Mouse (Mus musculus): ENCODE measurements around the gene Il2rb. TPM values are rescaled to one million over a fixed set of nuclear protein-coding genes. Genes with fewer than 3 reads are reported as not detected.
A peak's percentile ranks its signal among the peaks of the same experiment; 100 is the strongest.

The Il2rb gene
- polyA plus RNA-seq, 1 experiment from 2014 or later: 0.92 TPM

- Histone ChIP-seq H3K27ac (ENCODE audit: low read length) (no peak overlapping the region), H3K4me1 (ENCODE audit: control insufficient read depth, insufficient read depth, low read length) (peaks cover 34% of the 10 kb centered on the region), H3K4me3 (replicated peaks; ENCODE audit: low read length) (no peak overlapping the region), H3K4me2 (ENCODE audit: low read depth, low read length) (peak overlapping the region; percentile 69), H3K9ac (ENCODE audit: low read length) (no peak overlapping the region), H3K9me3 (replicated peaks; ENCODE audit: control insufficient read depth, low read length) (no peaks in the 10 kb centered on the region), H3K36me3 (ENCODE audit: control insufficient read depth, insufficient read depth, low read length) (no peaks in the 10 kb centered on the region), H3K27me3 (ENCODE audit: control insufficient read depth, insufficient read depth, low read length) (no peaks in the 10 kb centered on the region)
- ATAC-seq (ENCODE audit: insufficient read depth, low FRiP score): no peak
- 79% methylated on average over 7 of the region's 7 CpGs for WGBS
Measured at GRCm38 (mm10) chr15:78527973-78528372, 32.9 kb upstream of the Il2rb start.

- H3K27ac ChIP-seq (ENCODE audit: low read length): no peak overlapping the region
- no peaks in the 10 kb centered on the region for H3K9me3 ChIP-seq (replicated peaks; ENCODE audit: control insufficient read depth, low read length)
- H3K9ac ChIP-seq (ENCODE audit: low read length): no peak overlapping the region
- ATAC-seq (ENCODE audit: insufficient read depth, low FRiP score): no peak
- H3K4me3 ChIP-seq (replicated peaks; ENCODE audit: low read length): no peak overlapping the region
- WGBS: 90% methylated on average over 5 of the region's 5 CpGs
- H3K4me1 ChIP-seq (ENCODE audit: control insufficient read depth, insufficient read depth, low read length): peaks cover 8% of the 10 kb centered on the region; the same call in 1 of the 2 replicates
- H3K36me3 ChIP-seq (ENCODE audit: control insufficient read depth, insufficient read depth, low read length): no peaks in the 10 kb centered on the region
- H3K4me2 ChIP-seq (ENCODE audit: low read depth, low read length): no peak overlapping the region
- H3K27me3 ChIP-seq (ENCODE audit: control insufficient read depth, insufficient read depth, low read length): no peaks in the 10 kb centered on the region
Measured at GRCm38 (mm10) chr15:78524163-78524562, 29.1 kb upstream of the Il2rb start.

- no peak overlapping the region for H3K4me3 ChIP-seq (replicated peaks; ENCODE audit: low read length)
- H3K27ac ChIP-seq (ENCODE audit: low read length): no peak overlapping the region
- ATAC-seq (ENCODE audit: insufficient read depth, low FRiP score): no peak
- H3K9ac ChIP-seq (ENCODE audit: low read length): no peak overlapping the region
- no peak overlapping the region for H3K4me2 ChIP-seq (ENCODE audit: low read depth, low read length)
- no peaks in the 10 kb centered on the region for H3K36me3 ChIP-seq (ENCODE audit: control insufficient read depth, insufficient read depth, low read length)
- H3K27me3 ChIP-seq (ENCODE audit: control insufficient read depth, insufficient read depth, low read length): no peaks in the 10 kb centered on the region
- no peaks in the 10 kb centered on the region for H3K4me1 ChIP-seq (ENCODE audit: control insufficient read depth, insufficient read depth, low read length)
- H3K9me3 ChIP-seq (replicated peaks; ENCODE audit: control insufficient read depth, low read length): no peaks in the 10 kb centered on the region
- WGBS: 70% methylated on average over 6 of the region's 6 CpGs
Measured at GRCm38 (mm10) chr15:78521892-78522291, 26.8 kb upstream of the Il2rb start.

- no peak overlapping the region for H3K27ac ChIP-seq (ENCODE audit: low read length)
- H3K4me2 ChIP-seq (ENCODE audit: low read depth, low read length): no peak overlapping the region
- H3K27me3 ChIP-seq (ENCODE audit: control insufficient read depth, insufficient read depth, low read length): no peaks in the 10 kb centered on the region
- 61% methylated on average over 8 of the region's 8 CpGs for WGBS
- H3K9ac ChIP-seq (ENCODE audit: low read length): no peak overlapping the region
- H3K4me1 ChIP-seq (ENCODE audit: control insufficient read depth, insufficient read depth, low read length): no peaks in the 10 kb centered on the region
- no peak overlapping the region for H3K4me3 ChIP-seq (replicated peaks; ENCODE audit: low read length)
- no peak for ATAC-seq (ENCODE audit: insufficient read depth, low FRiP score)
- no peaks in the 10 kb centered on the region for H3K9me3 ChIP-seq (replicated peaks; ENCODE audit: control insufficient read depth, low read length)
- H3K36me3 ChIP-seq (ENCODE audit: control insufficient read depth, insufficient read depth, low read length): no peaks in the 10 kb centered on the region
Measured at GRCm38 (mm10) chr15:78521331-78521730, 26.3 kb upstream of the Il2rb start.

GRCm38 (mm10) chr15:78520112-78520715 lies 25.1 kb upstream of the Il2rb start:
- H3K4me2 ChIP-seq (ENCODE audit: low read depth, low read length): no peak overlapping the region
- H3K4me3 ChIP-seq (replicated peaks; ENCODE audit: low read length): no peak overlapping the region
- no peak overlapping the region for H3K9ac ChIP-seq (ENCODE audit: low read length)
- 67% methylated on average over 13 of the region's 13 CpGs for WGBS
- no peaks in the 10 kb centered on the region for H3K9me3 ChIP-seq (replicated peaks; ENCODE audit: control insufficient read depth, low read length)
- no peaks in the 10 kb centered on the region for H3K27me3 ChIP-seq (ENCODE audit: control insufficient read depth, insufficient read depth, low read length)
- ATAC-seq (ENCODE audit: insufficient read depth, low FRiP score): no peak
- 0 out of 2 replicates have a peak, but pooled peaks cover 3% of the 10 kb centered on the region for H3K4me1 ChIP-seq (ENCODE audit: control insufficient read depth, insufficient read depth, low read length)
- no peak overlapping the region for H3K27ac ChIP-seq (ENCODE audit: low read length)
- no peaks in the 10 kb centered on the region for H3K36me3 ChIP-seq (ENCODE audit: control insufficient read depth, insufficient read depth, low read length)

- H3K9me3 ChIP-seq (replicated peaks; ENCODE audit: control insufficient read depth, low read length): no peaks in the 10 kb centered on the region
- H3K27me3 ChIP-seq (ENCODE audit: control insufficient read depth, insufficient read depth, low read length): no peaks in the 10 kb centered on the region
- no peak overlapping the region for H3K4me2 ChIP-seq (ENCODE audit: low read depth, low read length)
- H3K9ac ChIP-seq (ENCODE audit: low read length): no peak overlapping the region
- H3K36me3 ChIP-seq (ENCODE audit: control insufficient read depth, insufficient read depth, low read length): no peaks in the 10 kb centered on the region
- WGBS: 61% methylated on average over 7 of the region's 7 CpGs
- no peak overlapping the region for H3K4me3 ChIP-seq (replicated peaks; ENCODE audit: low read length)
- H3K4me1 ChIP-seq (ENCODE audit: control insufficient read depth, insufficient read depth, low read length): 0 out of 2 replicates have a peak, but pooled peaks cover 3% of the 10 kb centered on the region
- H3K27ac ChIP-seq (ENCODE audit: low read length): no peak overlapping the region
- no peak for ATAC-seq (ENCODE audit: insufficient read depth, low FRiP score)
Measured at GRCm38 (mm10) chr15:78518221-78518620, 23.1 kb upstream of the Il2rb start.

GRCm38 (mm10) chr15:78515759-78516158 lies 20.7 kb upstream of the Il2rb start:
- WGBS: 70% methylated on average over 6 of the region's 6 CpGs
- Histone ChIP-seq H3K36me3 (ENCODE audit: control insufficient read depth, insufficient read depth, low read length) (no peaks in the 10 kb centered on the region), H3K4me3 (replicated peaks; ENCODE audit: low read length) (no peak overlapping the region), H3K27me3 (ENCODE audit: control insufficient read depth, insufficient read depth, low read length) (no peaks in the 10 kb centered on the region), H3K4me1 (ENCODE audit: control insufficient read depth, insufficient read depth, low read length) (0 out of 2 replicates have a peak, but pooled peaks cover 3% of the 10 kb centered on the region), H3K4me2 (ENCODE audit: low read depth, low read length) (no peak overlapping the region), H3K27ac (ENCODE audit: low read length) (no peak overlapping the region), H3K9me3 (replicated peaks; ENCODE audit: control insufficient read depth, low read length) (no peaks in the 10 kb centered on the region), H3K9ac (ENCODE audit: low read length) (no peak overlapping the region)
- ATAC-seq (ENCODE audit: insufficient read depth, low FRiP score): no peak

- H3K9me3 ChIP-seq (replicated peaks; ENCODE audit: control insufficient read depth, low read length): no peaks in the 10 kb centered on the region
- H3K4me1 ChIP-seq (ENCODE audit: control insufficient read depth, insufficient read depth, low read length): peaks cover 10% of the 10 kb centered on the region; the same call in 1 of the 2 replicates
- H3K27ac ChIP-seq (ENCODE audit: low read length): no peak overlapping the region
- ATAC-seq (ENCODE audit: insufficient read depth, low FRiP score): peak; percentile 42; the same call in 1 of the 2 replicates
- H3K27me3 ChIP-seq (ENCODE audit: control insufficient read depth, insufficient read depth, low read length): no peaks in the 10 kb centered on the region
- no peak overlapping the region for H3K4me2 ChIP-seq (ENCODE audit: low read depth, low read length)
- 24% methylated on average over 7 of the region's 7 CpGs for WGBS
- peak overlapping the region; percentile 36; the same call in 1 of the 2 replicates for H3K9ac ChIP-seq (ENCODE audit: low read length)
- H3K4me3 ChIP-seq (replicated peaks; ENCODE audit: low read length): no peak overlapping the region
- H3K36me3 ChIP-seq (ENCODE audit: control insufficient read depth, insufficient read depth, low read length): no peaks in the 10 kb centered on the region
Measured at GRCm38 (mm10) chr15:78514393-78515146, 19.5 kb upstream of the Il2rb start.

- Histone ChIP-seq H3K4me2 (ENCODE audit: low read depth, low read length) (no peak overlapping the region), H3K4me1 (ENCODE audit: control insufficient read depth, insufficient read depth, low read length) (peaks cover 10% of the 10 kb centered on the region; the same call in 1 of the 2 replicates), H3K36me3 (ENCODE audit: control insufficient read depth, insufficient read depth, low read length) (no peaks in the 10 kb centered on the region), H3K27me3 (ENCODE audit: control insufficient read depth, insufficient read depth, low read length) (no peaks in the 10 kb centered on the region), H3K9ac (ENCODE audit: low read length) (no peak overlapping the region), H3K4me3 (replicated peaks; ENCODE audit: low read length) (no peak overlapping the region), H3K9me3 (replicated peaks; ENCODE audit: control insufficient read depth, low read length) (no peaks in the 10 kb centered on the region), H3K27ac (ENCODE audit: low read length) (no peak overlapping the region)
- no peak for ATAC-seq (ENCODE audit: insufficient read depth, low FRiP score)
- 76% methylated on average over 14 of the region's 14 CpGs for WGBS
Measured at GRCm38 (mm10) chr15:78513019-78513418, 17.9 kb upstream of the Il2rb start.

Data from stomach, embryonic 16.5 days (tissue).